Mouse (Mus musculus): ENCODE measurements around the gene Tma16. TPM values are rescaled to one million over a fixed set of nuclear protein-coding genes. Genes with fewer than 3 reads are reported as not detected.

The Tma16 gene
- 10.4 and 10.7 TPM in 2 replicates for polyA plus RNA-seq (2015; fragmentation: Nextera tagmentation; extraction: Ambion mirVana)

DNA sequence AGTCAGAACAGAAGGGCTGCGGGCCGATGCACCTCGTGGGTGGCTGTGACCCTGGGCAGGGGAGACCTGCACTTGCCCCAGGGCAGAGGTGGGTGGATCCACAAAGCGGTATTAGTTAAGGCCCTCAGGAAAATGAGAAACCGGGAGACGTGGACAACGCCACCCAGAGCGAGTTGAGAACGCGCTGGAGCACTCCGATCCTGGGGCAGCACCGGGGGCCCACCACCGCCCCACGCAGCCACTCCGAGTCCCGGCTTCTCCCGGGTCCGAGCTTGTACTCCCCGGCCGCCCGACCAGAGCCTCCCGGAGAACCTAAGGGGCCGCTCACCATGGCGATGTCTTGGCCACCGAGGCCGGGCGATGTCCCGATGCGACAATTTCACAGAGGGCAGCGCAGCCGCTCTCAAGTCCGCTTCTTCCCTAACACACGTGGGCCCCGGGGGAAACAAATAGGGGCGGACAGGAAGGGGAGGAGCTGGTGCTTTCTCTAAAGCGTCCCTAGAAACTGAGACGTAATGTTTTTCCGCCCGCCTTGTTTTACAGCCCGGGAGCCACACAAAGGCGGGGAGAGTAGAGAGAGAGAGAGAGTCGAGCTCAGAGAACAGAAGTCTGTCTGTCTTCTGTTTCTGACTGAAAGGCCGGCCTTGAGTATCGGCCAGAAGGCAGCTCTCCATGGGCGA, at the start of gene Tma16:
TSS of gene Tma16 (minus strand) at position 447 of the 680 bp plus-strand sequence.
- no peak for TF ChIP-seq CTCF (IDR thresholded peaks at IDR 0.05; ENCODE audit: low read depth)
- H3K4me1 ChIP-seq (replicated peaks; ENCODE audit: insufficient read depth, low read length), result no peaks in the 10 kb centered on the region
- WGBS, result under 1% methylated on average over 45 of the region's 45 CpGs
- peak within 1 kb of the TSS; percentile 69 for H3K4me2 ChIP-seq (ENCODE audit: low read length)
- H3K27me3 ChIP-seq (ENCODE audit: insufficient read depth, low read length), result no peaks in the 10 kb centered on the region
- H3K4me3 ChIP-seq (replicated peaks; ENCODE audit: low read depth, low read length), result peak within 1 kb of the TSS; percentile 64
- ATAC-seq (replicated peaks; ENCODE audit: low FRiP score, low read depth), result peak; percentile 96
- H3K36me3 ChIP-seq (ENCODE audit: insufficient read depth, low read length), result peaks cover 17% of the 10 kb centered on the region
- H3K9ac ChIP-seq (ENCODE audit: low read depth, low read length), result peak within 1 kb of the TSS; percentile 63
- no peaks in the 10 kb centered on the region for H3K9me3 ChIP-seq (replicated peaks; ENCODE audit: low read length)
- peak; percentile 84 for DNase-seq (ENCODE audit: low spot score)
- H3K27ac ChIP-seq, result no peak within 1 kb of the TSS; the same call in 1 of the 2 replicates

DNA sequence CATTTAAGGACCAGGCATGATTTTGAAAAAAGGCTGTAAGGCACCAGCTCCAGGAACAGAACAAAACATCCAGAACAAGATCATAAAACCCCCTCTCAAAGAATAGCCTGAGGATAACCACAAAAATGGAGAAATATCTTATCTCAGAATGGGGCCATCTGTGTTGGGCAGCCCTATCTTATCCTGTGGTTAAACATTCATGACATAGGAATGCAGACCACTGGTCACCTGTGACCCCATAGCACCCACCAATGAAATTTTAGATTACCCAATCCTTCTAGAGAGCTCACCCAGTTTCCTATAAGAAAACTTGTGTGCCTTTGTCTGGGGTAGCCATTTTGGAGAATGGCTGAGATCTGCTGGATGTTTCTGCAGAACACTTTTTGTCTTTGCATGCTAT, 34.2 kb upstream of the Tma16 start:
- no peak for ATAC-seq (replicated peaks; ENCODE audit: low FRiP score, low read depth)
- H3K9ac ChIP-seq (ENCODE audit: low read depth, low read length), result no peak overlapping the region
- no peaks in the 10 kb centered on the region for H3K9me3 ChIP-seq (replicated peaks; ENCODE audit: low read length)
- DNase-seq (ENCODE audit: low spot score), result no peak
- no peak for TF ChIP-seq CTCF (IDR thresholded peaks at IDR 0.05; ENCODE audit: low read depth)
- no peak overlapping the region for H3K27ac ChIP-seq
- no peak overlapping the region for H3K4me2 ChIP-seq (ENCODE audit: low read length)
- H3K4me3 ChIP-seq (replicated peaks; ENCODE audit: low read depth, low read length), result no peak overlapping the region
- H3K4me1 ChIP-seq (replicated peaks; ENCODE audit: insufficient read depth, low read length), result no peaks in the 10 kb centered on the region
- H3K27me3 ChIP-seq (ENCODE audit: insufficient read depth, low read length), result no peaks in the 10 kb centered on the region
- no peaks in the 10 kb centered on the region for H3K36me3 ChIP-seq (ENCODE audit: insufficient read depth, low read length)

GRCm38 (mm10) chr8:66519149-66519548, 32.8 kb upstream of the Tma16 start:
- H3K4me1 ChIP-seq (replicated peaks; ENCODE audit: insufficient read depth, low read length), result no peaks in the 10 kb centered on the region
- no peaks in the 10 kb centered on the region for H3K27me3 ChIP-seq (ENCODE audit: insufficient read depth, low read length)
- H3K36me3 ChIP-seq (ENCODE audit: insufficient read depth, low read length), result no peaks in the 10 kb centered on the region
- no peak overlapping the region for H3K27ac ChIP-seq
- ATAC-seq (replicated peaks; ENCODE audit: low FRiP score, low read depth) (no peak), DNase-seq (ENCODE audit: low spot score) (no peak)
- H3K4me3 ChIP-seq (replicated peaks; ENCODE audit: low read depth, low read length), result no peak overlapping the region
- H3K4me2 ChIP-seq (ENCODE audit: low read length), result no peak overlapping the region
- no peak overlapping the region for H3K9ac ChIP-seq (ENCODE audit: low read depth, low read length)
- WGBS, result 76% methylated on average over 2 of the region's 2 CpGs
- H3K9me3 ChIP-seq (replicated peaks; ENCODE audit: low read length), result no peaks in the 10 kb centered on the region
- no peak for TF ChIP-seq CTCF (IDR thresholded peaks at IDR 0.05; ENCODE audit: low read depth)

DNA sequence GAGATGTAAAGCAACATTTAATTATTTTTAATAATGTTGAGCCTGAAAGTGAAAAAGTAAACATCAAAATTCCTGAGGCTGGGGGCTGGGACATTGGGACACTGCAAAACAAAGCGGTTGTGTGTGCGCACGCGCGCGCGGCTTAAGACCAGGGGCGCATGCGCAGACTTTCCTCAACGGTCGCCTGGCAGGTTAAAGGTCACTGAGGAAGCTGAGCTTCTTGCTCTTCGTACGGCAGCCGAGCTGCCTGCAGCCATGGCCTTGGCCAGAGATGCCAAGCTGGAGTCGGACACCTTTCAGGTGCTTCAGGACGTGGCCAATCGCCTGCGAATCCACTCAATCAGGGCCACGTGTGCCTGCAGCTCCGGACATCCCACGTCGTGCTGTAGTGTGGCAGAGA, 25.2 kb upstream of the Tma16 start, which contains the start of gene Tktl2:
TSS of gene Tktl2 (plus strand) at position 220 of the 400 bp plus-strand sequence.
- no peak for TF ChIP-seq CTCF (IDR thresholded peaks at IDR 0.05; ENCODE audit: low read depth)
- DNase-seq (ENCODE audit: low spot score) (no peak), ATAC-seq (replicated peaks; ENCODE audit: low FRiP score, low read depth) (no peak)
- no peaks in the 10 kb centered on the region for H3K27me3 ChIP-seq (ENCODE audit: insufficient read depth, low read length)
- no peak within 1 kb of the TSS for H3K4me3 ChIP-seq (replicated peaks; ENCODE audit: low read depth, low read length)
- no peak within 1 kb of the TSS for H3K4me2 ChIP-seq (ENCODE audit: low read length)
- no peak within 1 kb of the TSS for H3K27ac ChIP-seq
- no peaks in the 10 kb centered on the region for H3K9me3 ChIP-seq (replicated peaks; ENCODE audit: low read length)
- H3K9ac ChIP-seq (ENCODE audit: low read depth, low read length), result no peak within 1 kb of the TSS
- no peaks in the 10 kb centered on the region for H3K4me1 ChIP-seq (replicated peaks; ENCODE audit: insufficient read depth, low read length)
- 97% methylated on average over 22 of the region's 22 CpGs for WGBS
- no peaks in the 10 kb centered on the region for H3K36me3 ChIP-seq (ENCODE audit: insufficient read depth, low read length)

GRCm38 (mm10) chr8:66503381-66503780, 17.1 kb upstream of the Tma16 start:
- TF ChIP-seq CTCF (IDR thresholded peaks at IDR 0.05; ENCODE audit: low read depth), result no peak
- no peaks in the 10 kb centered on the region for H3K4me1 ChIP-seq (replicated peaks; ENCODE audit: insufficient read depth, low read length)
- no peak overlapping the region for H3K4me3 ChIP-seq (replicated peaks; ENCODE audit: low read depth, low read length)
- no peaks in the 10 kb centered on the region for H3K27me3 ChIP-seq (ENCODE audit: insufficient read depth, low read length)
- H3K9me3 ChIP-seq (replicated peaks; ENCODE audit: low read length), result no peaks in the 10 kb centered on the region
- no peaks in the 10 kb centered on the region for H3K36me3 ChIP-seq (ENCODE audit: insufficient read depth, low read length)
- no peak overlapping the region for H3K9ac ChIP-seq (ENCODE audit: low read depth, low read length)
- WGBS, result 81% methylated on average over 2 of the region's 2 CpGs
- H3K4me2 ChIP-seq (ENCODE audit: low read length), result no peak overlapping the region
- ATAC-seq (replicated peaks; ENCODE audit: low FRiP score, low read depth), result no peak
- DNase-seq (ENCODE audit: low spot score), result no peak
- no peak overlapping the region for H3K27ac ChIP-seq

DNA sequence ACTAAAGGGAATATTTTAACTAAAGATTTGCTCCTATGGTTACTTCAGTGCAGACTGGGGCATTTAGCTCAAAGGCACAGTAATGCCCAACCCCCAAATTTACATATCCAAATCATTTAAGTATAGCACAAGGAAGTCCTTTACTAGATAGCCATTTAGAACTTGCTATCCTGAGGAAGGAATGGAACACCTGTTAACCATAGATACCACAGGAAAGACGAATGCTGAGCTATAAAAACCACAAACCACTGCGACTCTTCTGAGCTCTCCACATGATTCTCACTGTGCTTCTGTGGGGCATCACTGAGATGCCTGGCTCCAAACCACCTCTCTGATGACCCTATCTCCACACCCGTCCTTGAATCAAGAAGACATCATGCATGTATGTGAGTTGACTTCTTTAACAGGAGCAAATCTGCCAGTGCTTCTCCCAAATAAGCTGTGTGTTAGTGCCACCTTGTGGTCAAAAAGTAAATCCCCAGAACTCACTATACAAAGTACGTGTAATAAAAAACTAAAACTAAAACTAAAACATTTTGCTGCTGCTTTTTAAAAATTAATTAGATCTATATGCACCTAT, 10.8 kb upstream of the Tma16 start:
- H3K27ac ChIP-seq, result no peak overlapping the region
- H3K4me2 ChIP-seq (ENCODE audit: low read length), result no peak overlapping the region
- peak; percentile 80 for TF ChIP-seq CTCF (IDR thresholded peaks at IDR 0.05; ENCODE audit: low read depth)
- 31% methylated on average over 4 of the region's 4 CpGs for WGBS
- no peaks in the 10 kb centered on the region for H3K27me3 ChIP-seq (ENCODE audit: insufficient read depth, low read length)
- H3K9ac ChIP-seq (ENCODE audit: low read depth, low read length), result no peak overlapping the region
- no peaks in the 10 kb centered on the region for H3K36me3 ChIP-seq (ENCODE audit: insufficient read depth, low read length)
- peak; percentile 73 for DNase-seq (ENCODE audit: low spot score)
- no peaks in the 10 kb centered on the region for H3K9me3 ChIP-seq (replicated peaks; ENCODE audit: low read length)
- no peak for ATAC-seq (replicated peaks; ENCODE audit: low FRiP score, low read depth)
- H3K4me1 ChIP-seq (replicated peaks; ENCODE audit: insufficient read depth, low read length), result no peaks in the 10 kb centered on the region
- H3K4me3 ChIP-seq (replicated peaks; ENCODE audit: low read depth, low read length), result no peak overlapping the region
